26 mouse cellular contexts compared by ENCODE assay signal in genomic region chr5:121589928-121590327, GRCm38 (mm10). TPM values are rescaled to one million over a fixed set of nuclear protein-coding genes. Genes with fewer than 3 reads are reported as not detected.
"Had no signal": no experiment of that assay in that cellular context is flagged by ENCODE, and none has a peak within 500 bp of the region (broad histone marks: within the 10 kb centered on the region; RNA-seq: fewer than 3 reads in every experiment).

No protein-coding gene starts in this region.

- DNase-seq: lung, adult 18-20 months; lung, embryonic 14.5 days; lung, postnatal 10 days; lung, postnatal 4 days; midbrain, embryonic 14.5 days; retina, postnatal 1 day; right cerebral cortex, adult 18-20 months; right cerebral cortex, postnatal 25 days; right cerebral cortex, postnatal 4 days; spleen, adult 18-20 months; thymus, adult 18-20 months; thymus, postnatal 14 days; thymus, postnatal 36 days had no signal

- H3K9ac ChIP-seq: lung, embryonic 14.5 days; midbrain, embryonic 12.5 days; neural tube, embryonic 13.5 days; neural tube, embryonic 15.5 days had no signal

- H3K27ac ChIP-seq: midbrain, embryonic 10.5 days; midbrain, embryonic 12.5 days; neural tube, embryonic 13.5 days; neural tube, embryonic 15.5 days had no signal

- H3K27me3 ChIP-seq: neural tube, embryonic 13.5 days; neural tube, embryonic 15.5 days had no signal

- H3K36me3 ChIP-seq: midbrain, embryonic 10.5 days; midbrain, embryonic 12.5 days; neural tube, embryonic 13.5 days; neural tube, embryonic 15.5 days had no signal

- H3K4me3 ChIP-seq: midbrain, embryonic 10.5 days; midbrain, embryonic 12.5 days; myocyte; neural tube, embryonic 13.5 days; neural tube, embryonic 15.5 days had no signal

RNA-seq across cellular contexts. Expression of gene Gm42878, which starts 44.6 kb away (rescaled TPM):
- total RNA-seq: megakaryocyte, adult 5-6 weeks; megakaryocyte-erythroid progenitor cell, adult 5-6 weeks had no signal
- polyA plus RNA-seq: lung, embryonic 14.5 days; lung, embryonic 16.5 days; midbrain, embryonic 10.5 days; midbrain, embryonic 12.5 days; midbrain, embryonic 14.5 days; midbrain, embryonic 16.5 days; neural tube, embryonic 11.5 days; neural tube, embryonic 13.5 days; neural tube, embryonic 15.5 days; small intestine, adult 2 months; stomach, embryonic 16.5 days; thymus, postnatal 0 days had no signal
